Mouse (Mus musculus) embryo, embryonic 10 days (tissue): ENCODE measurements around the gene Bcl2l13.
"Not testable (repeated sequence)": the region's sequence is repeated elsewhere in the genome, so short reads cannot be mapped to it uniquely, and the experiment has no call there.

Source experiments
- DNase-seq: peaks from one replicate; pipeline ENCODE4 v3.0.0-alpha.2; 2015; ENCODE audit warnings: low spot score

Gene Bcl2l13

DNA sequence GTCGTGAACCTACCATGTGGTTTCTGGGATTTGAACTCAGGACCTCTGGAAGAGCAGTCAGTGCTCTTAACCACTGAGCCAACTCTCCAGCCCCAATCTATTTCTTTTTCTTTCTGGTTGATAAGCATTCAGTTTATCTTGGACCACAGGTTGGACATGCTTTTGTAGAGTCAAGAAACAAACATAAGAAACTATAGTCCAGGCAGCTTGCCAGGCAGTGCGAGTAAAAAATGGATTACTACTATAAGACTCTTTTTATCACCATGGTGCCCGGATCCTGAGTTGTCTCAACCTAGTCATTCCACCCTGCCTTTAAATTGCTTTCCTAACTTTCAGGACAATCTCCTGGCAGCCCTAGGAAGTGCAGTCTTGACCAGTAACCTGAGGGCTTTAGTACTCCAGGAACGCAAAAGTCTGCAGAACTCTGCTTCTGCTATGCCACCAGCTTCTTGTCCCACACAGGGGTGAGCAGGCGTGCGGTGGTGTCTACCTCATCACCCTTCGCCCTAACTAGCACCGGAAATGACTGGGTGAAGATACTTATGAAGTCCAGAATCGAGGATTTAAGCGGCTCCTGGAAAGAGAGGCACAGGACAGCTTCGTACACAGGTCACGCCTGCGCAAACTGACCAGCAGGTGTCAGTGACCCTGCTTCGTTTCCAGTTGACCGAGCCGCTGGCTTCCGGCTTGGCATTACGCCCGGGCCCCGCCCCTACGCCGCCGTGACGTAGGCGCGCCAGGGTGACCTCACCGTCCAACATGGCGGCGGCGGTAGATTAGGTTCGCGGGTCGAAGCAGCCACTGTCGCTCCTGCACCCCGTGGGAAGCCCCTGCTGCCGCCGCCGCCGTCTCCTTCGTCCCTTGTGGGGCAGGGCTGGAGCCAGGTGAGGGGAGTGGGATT lies at the start of gene Bcl2l13:
Bcl2l13 (plus strand) TSS at position 739 of the 901 bp plus-strand sequence.
- DNase-seq: peak; percentile 98

DNA sequence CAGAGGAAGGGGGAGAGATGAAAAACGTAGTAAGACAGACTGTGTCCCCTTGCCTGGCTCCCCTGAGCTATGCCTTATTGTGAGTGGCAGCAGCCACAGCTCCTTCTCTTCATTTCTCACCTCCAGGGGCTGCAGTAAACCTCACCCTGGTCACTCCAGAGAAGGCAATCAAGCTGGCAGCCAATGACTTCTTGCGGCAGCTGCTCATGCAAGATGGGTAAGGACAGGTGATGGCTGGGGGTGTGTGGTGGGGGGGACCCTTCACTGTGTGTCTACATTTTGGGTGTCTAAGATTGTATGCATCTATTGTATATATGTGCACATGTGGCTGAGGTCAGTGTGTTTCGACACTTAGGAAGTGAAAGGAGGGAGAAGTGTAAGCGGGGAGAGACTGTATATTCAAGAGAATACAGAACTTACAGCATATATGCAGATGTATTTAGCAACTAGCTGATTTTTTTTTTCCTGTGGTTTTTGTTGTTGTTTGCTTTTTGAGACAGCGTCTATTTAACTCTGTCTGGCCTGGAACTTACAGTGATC lies 47.9 kb upstream of the Bcl2l13 start:
- DNase-seq: no peak

DNA sequence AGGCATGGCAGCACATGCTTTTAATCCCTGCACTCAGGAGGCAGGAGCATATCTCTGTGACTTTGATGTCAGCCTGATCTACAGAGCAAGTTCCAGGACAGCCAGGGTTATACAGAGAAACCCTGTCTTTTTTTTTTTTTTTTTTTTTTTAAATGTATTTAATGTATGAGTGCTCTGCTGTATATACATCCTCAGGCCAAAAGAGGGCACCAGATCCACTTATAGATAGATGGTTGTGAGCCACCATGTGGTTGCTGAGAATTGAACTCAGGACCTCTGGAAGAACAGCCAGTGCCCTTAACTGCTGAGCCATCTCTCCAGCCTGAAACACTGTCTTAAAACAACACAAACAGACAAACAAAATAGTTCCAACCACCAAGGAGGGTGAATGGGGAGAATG lies 47.1 kb upstream of the Bcl2l13 start:
- DNase-seq: peak; percentile 43

DNA sequence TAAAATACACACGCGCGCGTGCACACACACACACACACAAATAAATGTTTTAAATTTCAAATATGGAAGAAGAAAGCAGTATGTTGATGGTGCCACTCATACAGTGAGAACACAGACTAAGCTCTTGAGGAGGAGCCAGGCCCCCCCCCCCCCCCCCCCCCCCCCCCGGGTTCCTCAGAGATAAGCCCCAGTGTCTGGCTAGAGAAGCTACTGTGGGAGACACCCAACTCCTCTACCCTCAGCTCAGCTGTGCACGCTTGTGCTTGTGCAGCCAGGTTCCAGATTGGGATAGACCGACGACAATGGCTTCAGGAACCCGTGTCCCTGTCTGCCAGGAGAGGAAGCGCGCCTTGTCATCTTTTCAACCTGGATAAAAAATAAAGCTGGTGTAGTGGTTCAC lies 45.9 kb upstream of the Bcl2l13 start:
- no peak for DNase-seq

DNA sequence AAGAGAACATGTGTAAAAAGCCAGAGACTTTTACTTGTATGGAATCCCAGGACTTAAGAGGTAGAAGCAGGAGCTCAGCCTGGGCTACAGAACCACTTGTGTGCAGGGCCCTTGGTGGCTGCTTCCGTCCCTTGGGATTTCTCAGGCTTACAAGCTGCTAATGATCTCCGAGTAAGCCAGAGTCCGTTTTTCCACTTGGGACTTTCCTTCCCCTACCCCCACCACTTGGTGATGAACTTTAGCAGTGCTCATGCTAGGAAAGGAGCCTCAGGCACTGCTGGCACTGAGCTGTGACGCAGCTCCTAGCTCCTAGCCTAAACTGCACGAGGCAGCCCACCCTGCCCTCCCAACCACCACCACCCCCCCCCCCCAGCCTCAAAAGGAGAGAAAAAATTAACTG lies 45.3 kb upstream of the Bcl2l13 start:
- DNase-seq: no peak

DNA sequence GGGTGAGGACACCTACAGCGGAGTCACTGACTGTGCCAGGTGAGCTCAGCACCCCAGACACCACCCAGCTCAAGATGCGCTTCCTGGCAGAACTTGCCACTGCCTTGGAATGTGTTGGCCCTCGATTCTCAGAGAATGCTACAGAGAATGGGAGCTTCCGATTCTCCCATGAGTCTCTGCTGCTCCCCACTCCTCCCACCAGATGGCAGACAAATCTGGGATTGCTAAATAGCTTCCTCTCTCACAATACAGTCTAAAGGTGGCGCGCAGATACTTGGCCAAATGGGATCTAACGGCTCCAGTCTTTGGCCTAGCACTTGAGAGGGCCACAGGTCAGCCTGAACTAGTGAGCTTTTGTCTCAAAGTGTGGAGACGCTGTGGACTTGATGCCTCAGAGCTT lies 43.1 kb upstream of the Bcl2l13 start:
- DNase-seq: peak; percentile 18

DNA sequence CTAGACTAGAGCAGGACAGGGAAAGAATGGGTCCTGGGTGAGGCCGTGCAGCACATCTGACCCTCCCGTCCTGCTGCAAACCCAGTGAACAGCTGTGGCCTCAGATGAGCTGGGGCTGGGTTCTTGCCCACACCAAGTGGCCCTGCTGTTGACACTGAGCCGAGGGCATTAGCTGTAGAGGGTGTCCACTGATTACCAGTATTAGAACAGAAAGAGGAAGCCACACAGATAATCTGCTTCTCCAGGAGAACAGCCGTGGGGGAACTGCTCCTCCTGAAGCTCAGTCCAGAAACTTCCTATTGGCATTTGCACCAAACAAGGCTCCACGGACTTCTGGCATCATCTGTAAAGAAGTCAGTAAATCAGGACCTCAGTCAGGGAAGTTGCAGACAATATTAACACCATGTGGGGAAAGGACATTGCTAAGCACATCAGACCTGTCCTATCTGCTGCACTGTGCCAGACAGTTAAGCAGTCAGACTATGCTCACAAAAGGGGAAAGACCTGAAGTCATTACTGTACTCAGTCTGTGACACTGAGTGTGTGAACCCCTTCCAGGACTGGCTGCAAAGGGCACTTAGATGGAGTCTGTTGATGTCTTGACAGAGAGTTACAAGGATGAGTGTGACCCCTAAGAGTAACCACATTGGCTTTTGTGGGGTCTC lies 40.5 kb upstream of the Bcl2l13 start:
- no peak for DNase-seq

DNA sequence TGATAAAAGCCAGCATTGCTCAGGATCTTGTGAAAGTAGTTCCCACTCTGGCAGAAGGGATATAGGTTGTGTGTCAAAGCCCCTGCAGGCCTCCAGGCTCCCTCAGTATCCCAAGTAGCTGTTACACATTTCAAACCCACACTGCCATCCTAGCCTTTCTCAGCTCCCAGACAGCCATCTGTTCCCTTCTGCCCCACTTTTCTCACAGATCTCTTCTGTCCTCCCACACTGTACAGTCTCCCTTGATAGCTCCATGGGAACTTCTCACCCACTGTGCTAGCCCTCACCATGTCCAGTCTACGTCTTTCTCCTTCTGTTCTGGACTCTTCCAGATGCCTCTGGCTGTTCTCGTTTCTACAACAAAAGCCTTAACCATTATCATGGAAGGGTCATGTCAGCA lies 39.9 kb upstream of the Bcl2l13 start:
- no peak for DNase-seq

GRCm38 (mm10) chr6:120798019-120798418 lies 38.0 kb upstream of the Bcl2l13 start:
- DNase-seq: no peak

GRCm38 (mm10) chr6:120798905-120799304 lies 37.1 kb upstream of the Bcl2l13 start:
- no peak for DNase-seq

DNA sequence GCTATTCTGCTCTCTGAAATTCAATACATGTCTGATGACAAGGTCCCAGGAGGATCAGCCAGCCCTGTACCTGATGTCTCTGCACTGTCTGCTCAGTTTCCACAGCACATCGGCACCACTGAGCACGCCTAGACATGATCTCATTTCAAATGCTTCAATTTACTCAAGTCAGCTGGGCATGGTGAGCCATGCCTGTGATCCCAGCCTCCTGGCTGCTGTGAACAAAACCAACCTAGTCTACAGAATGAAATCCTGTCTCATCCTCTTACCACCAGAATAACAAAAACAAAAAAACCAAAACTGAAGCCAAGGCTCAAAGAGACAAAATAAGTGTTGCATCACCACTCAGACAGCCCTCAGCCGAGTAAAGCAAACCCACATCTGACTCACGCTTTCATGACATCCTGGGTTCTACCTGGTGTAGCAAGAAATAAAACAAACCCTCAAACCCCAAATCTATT lies 36.4 kb upstream of the Bcl2l13 start:
- DNase-seq: no peak

DNA sequence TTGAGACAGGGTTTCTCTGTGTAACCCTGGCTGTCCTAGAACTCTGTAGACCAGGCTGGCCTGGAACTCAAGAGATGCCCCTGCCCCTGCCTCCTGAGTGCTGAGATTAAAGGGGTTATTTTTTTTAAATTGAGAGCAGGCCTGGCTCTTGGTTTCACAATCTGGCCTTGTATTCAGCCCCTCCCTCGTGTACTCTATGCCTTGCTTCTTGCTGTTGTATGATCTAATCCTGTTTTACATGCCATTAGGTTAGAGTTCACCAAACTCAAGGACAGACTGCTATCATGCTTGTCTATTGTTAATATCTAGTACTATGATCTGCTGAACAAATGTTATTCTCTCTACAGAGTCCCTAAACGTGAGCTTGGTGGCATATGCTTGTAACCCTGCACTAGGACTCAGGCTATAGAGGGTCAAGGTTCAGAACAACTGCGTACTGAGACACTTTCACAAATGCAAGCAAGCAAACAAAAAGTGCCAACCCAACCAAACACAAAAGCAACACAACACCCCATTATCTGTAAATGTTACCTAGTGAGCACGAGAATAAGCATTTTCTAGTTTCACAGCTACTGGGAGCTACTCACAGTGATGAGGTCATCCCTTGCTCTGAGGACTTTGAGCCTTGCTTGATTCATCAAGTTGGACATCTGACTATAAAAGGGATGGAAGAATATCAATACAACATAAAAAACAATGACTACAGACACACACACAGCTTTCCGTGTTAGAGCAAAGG lies 28.8 kb upstream of the Bcl2l13 start:
- no peak for DNase-seq

DNA sequence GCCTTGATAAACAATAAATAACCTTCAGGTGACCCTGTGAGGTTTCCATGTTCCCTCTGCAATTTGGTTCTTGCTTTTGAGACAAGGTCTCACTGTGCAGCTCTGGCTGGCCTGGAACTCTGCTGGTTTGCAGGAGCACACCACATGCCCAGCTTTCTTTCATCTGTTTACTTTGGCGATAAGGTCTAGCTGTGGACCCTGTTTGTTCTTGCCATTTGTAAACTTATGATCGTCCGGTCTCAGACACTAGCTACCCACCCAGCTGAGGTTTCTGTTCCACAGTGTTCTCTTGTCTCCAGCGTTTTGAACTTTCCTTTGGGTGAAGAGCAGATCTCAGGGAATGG lies 28.3 kb upstream of the Bcl2l13 start:
- no peak for DNase-seq

- DNase-seq: not testable (repeated sequence)
Observed at GRCm38 (mm10) chr6:120811999-120812398, 24.0 kb upstream of the Bcl2l13 start.

GRCm38 (mm10) chr6:120819294-120819693 lies 16.7 kb upstream of the Bcl2l13 start:
- DNase-seq: no peak

DNA sequence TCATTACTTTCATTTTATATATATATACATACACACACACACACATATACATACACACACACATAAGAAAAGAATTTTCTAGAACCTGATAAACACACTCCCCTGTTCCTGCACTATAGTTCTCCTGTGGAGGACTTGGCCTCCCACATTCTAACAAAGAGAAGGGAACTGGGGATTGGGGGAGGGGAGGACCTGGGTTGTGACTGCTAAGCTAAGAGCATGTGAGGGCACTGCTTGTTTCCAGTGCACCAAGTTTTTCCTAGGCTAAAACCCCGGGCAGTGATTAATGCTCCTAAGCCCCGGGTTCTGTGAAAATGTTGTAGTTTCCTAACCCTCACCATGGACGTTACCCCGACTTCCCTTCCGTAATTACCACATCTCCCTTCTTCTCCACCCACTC lies 15.9 kb upstream of the Bcl2l13 start:
- no peak for DNase-seq

DNA sequence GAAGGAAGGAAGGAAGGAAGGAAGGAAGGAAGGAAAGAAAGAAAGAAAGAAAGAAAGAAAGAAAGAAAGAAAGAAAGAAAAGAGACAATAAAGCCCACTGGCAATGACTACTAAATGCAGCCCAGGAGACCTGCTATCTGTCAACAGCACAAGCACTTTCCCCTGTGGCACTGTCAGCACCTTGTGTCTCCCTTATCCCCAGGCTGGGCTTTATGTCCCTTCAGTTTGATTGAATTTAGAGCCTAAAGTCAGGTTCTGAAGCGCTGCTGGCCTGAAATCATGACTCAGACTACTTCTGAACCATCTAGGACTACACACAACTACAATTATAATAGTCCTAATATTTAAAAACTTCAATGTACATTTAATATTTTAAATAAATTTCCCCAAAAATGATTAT lies 15.1 kb upstream of the Bcl2l13 start:
- no peak for DNase-seq

- DNase-seq: no peak
Observed at GRCm38 (mm10) chr6:120821715-120822114, 14.3 kb upstream of the Bcl2l13 start.

GRCm38 (mm10) chr6:120822307-120822928 lies 13.6 kb upstream of the Bcl2l13 start, which contains the start of gene Atp6v1e1:
TSS of gene Atp6v1e1 (minus strand) at chr6:120822793.
- peak; percentile 95 for DNase-seq

- no peak for DNase-seq
Observed at GRCm38 (mm10) chr6:120822937-120823614, 12.9 kb upstream of the Bcl2l13 start.

DNA sequence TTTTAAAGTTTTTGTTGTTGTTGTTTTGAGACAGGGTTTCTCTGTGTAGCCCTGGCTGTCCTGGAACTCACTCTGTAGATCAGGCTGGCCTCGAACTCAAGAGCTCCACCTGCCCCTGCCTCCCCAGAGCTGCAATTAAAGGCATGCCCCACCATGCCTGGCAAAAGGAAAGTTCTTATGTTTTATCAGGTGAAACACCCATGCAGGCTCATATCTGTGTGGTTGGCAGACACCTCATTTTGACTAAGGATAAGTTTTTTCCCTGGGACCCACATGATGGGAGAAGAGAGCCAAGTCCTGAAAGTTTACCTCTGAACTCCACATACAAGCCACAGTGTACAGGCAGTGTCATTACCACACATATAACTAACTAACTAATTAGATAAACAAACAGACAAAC lies 6.0 kb upstream of the Bcl2l13 start:
- no peak for DNase-seq
